Mouse (Mus musculus) T-cell, adult 2 months (primary cell): ENCODE data around the gene Zfp626.
"Not testable (repeated sequence)": the region's sequence is repeated elsewhere in the genome, so short reads cannot be mapped to it uniquely, and the experiment has no call there.

Experiments
- DNase-seq: peaks from one replicate; pipeline ENCODE4 v3.0.0; 2022; ENCODE audit warnings: low spot score

Zfp626 gene

GRCm38 (mm10) chr7:27806896-27807295 lies at the start of gene Zfp626:
Zfp626 (plus strand) TSS chr7:27807196.
- not testable (repeated sequence) for DNase-seq

GRCm38 (mm10) chr7:27765176-27765886 lies 41.7 kb upstream of the Zfp626 start:
- DNase-seq: no peak

DNA sequence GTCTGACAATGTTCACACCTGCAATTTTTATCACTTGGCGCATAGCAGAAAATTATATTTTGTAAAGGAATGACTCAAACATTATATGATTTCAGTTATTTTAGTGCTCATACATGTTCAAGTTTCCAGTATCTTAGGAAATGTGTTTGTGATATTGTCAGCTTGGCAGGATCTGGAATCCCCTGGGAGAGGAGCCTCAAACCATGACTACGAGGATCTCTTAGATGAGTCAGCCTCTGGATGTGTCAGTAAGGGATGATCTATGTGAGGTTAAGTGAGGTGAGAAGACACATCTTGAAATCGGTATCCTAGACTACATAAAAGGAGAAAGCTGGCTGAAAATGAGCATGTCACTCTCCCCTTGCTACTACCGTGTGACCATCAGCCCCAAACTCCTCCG lies 17.7 kb upstream of the Zfp626 start:
- DNase-seq: no peak

DNA sequence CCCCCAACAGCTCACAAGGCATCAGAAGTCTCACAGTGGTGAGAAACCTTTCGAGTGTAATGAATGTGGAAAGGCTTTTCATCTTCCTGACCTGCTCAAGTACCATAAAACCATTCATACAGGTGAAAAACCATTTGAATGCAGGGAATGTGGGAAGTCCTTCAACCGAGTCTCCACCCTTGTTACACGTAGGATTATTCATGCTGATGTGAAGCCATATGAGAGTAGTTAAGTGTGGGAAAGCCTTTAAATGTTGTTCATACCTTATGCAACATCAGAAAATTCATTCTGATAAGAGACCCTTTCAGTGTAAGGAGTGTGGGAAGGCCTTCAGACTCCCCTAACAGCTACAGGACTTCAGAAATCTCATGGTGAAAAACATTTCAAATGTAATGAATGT lies 13.1 kb upstream of the Zfp626 start:
- not testable (repeated sequence) for DNase-seq

DNA sequence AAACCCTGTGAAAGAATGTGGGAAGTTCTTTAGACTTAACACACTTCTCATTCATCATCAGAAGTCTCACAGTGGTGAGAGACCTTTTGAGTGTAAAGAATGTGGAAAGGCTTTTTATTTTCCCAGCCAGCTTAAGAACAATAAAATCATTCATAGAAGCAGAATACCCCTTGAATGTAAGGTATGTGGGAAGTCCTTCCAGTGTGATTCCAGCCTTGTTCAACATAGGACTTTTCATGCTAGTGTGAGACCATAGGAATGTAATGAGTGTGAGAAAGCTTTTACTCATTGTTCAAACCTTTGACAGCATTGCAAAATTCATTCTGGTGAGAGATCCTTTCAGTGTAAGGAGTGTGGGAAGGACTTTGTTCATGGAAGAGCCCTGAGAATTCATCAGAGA lies 12.4 kb upstream of the Zfp626 start:
- DNase-seq: no peak

- DNase-seq: no peak
These were observed 8.8 kb upstream of the Zfp626 start for GRCm38 (mm10) chr7:27797906-27798811.

DNA sequence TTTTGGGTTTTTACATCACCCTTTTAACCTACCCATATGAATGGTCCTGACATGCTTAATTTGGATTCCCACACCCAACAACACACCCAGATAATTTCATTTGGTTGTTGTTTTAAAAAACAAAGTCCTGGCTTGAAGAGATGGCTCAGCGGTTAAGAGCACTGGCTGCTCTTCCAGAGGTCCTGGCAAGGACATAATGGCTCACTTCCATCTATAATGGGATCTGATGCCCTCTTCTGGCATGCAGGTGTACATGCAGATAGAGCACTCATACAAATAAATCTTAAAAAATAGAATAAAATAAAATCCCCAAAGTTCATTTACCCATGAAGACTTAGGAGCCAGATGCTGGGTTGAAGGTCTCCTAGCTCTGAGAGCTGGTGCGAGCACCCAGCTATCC lies 5.9 kb upstream of the Zfp626 start:
- no peak for DNase-seq

DNA sequence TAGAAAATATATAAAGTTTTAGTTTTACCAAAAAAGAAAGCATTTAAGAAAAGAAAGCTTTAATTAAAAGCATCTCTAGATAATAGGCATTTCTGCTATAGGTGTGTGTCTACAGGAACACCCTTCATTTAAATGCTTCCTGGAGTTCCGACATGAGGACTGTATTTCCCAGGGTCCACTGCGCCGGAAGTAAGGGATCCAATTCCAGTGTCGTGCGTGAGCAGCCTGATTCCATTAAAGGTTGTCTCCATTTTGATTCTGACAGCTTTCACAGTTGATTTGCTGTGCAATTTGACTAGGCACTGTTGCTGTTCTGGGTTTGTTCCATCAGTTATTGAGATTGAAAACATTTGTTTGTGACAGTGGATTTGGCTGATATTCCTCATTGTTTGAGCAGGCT lies 4.0 kb upstream of the Zfp626 start:
- DNase-seq: no peak

- DNase-seq: peak; percentile 67
These were observed 2.5 kb upstream of the Zfp626 start for GRCm38 (mm10) chr7:27804297-27805030.

GRCm38 (mm10) chr7:27807305-27807704 lies 309 bp downstream of the Zfp626 start:
- not testable (repeated sequence) for DNase-seq

GRCm38 (mm10) chr7:27818526-27819110 lies 11.6 kb downstream of the Zfp626 start:
- DNase-seq: no peak

DNA sequence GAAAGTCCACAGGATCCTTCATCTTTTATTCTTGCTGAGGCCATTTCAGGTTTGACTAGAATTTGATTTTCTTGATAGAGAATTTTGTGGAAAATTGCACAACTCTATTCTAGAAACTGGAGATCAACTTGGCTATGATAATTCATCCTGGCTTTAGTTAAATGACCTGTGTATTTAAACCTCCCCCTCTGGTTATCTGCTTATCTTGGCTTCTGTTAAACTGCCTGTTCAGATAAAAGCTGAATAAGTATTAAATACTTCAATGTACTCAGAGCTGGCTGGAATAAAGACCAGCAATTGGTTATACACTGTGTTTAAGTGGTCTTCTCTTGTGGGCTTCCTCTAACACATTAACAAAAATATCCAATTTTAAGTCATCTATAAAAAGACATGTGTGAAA lies 15.6 kb downstream of the Zfp626 start:
- no peak for DNase-seq

GRCm38 (mm10) chr7:27834131-27834530 lies 27.1 kb downstream of the Zfp626 start:
- no peak for DNase-seq

GRCm38 (mm10) chr7:27837896-27838295 lies 30.9 kb downstream of the Zfp626 start:
- DNase-seq: no peak

GRCm38 (mm10) chr7:27838323-27839249 lies 31.6 kb downstream of the Zfp626 start, which contains the start of gene Zfp59:
Zfp59 (plus strand) TSS chr7:27838607.
- peak; percentile 84 for DNase-seq

DNA sequence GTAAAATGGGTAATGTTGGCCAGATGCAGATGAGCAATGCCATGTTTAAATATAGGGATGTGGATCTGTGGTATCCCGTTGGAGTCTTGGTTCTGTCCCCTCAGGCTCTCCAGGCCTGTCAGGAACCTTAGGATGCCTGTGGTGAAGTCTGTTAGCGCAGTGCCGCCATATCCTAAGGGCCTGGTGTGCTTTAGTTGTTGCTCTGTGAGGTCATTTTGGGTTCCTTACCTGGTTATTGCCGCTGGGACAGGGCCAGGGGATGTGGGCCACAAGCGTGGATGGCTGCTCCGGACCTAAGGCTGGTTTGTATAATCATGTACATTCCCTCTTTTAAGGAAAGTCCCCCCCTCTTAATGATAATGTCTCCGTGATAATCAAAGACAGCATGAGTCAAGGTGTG lies 32.6 kb downstream of the Zfp626 start:
- no peak for DNase-seq

DNA sequence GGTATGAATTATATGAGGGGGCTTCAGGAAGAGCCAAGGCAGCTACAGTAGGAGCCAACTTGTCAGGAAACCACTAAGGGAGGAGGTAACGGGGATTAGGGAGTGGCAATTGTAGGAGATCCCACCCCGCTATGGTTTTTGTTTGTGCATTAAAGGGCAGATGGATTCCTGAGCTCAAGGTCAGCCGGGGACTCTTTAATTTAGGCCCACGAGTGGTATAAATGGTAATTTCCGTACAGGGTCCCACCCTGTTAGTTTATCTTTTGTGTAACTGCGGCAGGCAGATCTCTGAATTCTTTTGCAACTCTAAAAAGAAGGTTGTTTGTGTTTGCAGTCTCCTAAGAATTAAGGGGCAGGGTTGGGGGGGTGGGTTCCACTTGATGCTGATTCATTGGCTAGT lies 33.1 kb downstream of the Zfp626 start:
- DNase-seq: no peak

GRCm38 (mm10) chr7:27857227-27857626 lies 50.2 kb downstream of the Zfp626 start, which contains the start of gene Zfp607a:
Zfp607a (plus strand) TSS chr7:27857527.
- no peak for DNase-seq

- DNase-seq: no peak
These were observed 52.6 kb downstream of the Zfp626 start for GRCm38 (mm10) chr7:27859301-27860251.
